Mouse (Mus musculus): ENCODE results near the gene Lrp1.

- TF ChIP-seq CTCF (IDR thresholded peaks at IDR 0.05; ENCODE audit: insufficient read depth, low read depth, low read length) = no peak
- no peak for TF ChIP-seq POLR2A (IDR thresholded peaks at IDR 0.05; ENCODE audit: insufficient read depth, low read depth, low read length)
Measured at GRCm38 (mm10) chr10:127488856-127489255, 132.1 kb downstream of the Lrp1 start.
